Mouse (Mus musculus) large intestine, adult 2 months (tissue): ENCODE data around the gene Cacna2d4. TPM values are rescaled to one million over a fixed set of nuclear protein-coding genes. Genes with fewer than 3 reads are reported as not detected.
"Not testable (repeated sequence)": the region's sequence is repeated elsewhere in the genome, so short reads cannot be mapped to it uniquely, and the experiment has no call there.

ENCODE experiments used
- DNase-seq: peaks from one replicate; pipeline ENCODE4 v3.0.0-alpha.2; 2012; ENCODE audit warnings: low read depth, low spot score
- WGBS: fragments of 180-500 bp; shearing (Covaris S2); methylation state at CpG from one replicate; pipeline ENCODE4 v1.1.7; 2018; 5-methylcytosine and 5-hydroxymethylcytosine counted together
- polyA plus RNA-seq: library from polyadenylated mRNA; depleted of rRNA; stranded (reverse); fragments of >200 nt; gene quantifications from 2 replicates; pipeline ENCODE4 v1.2.3, GENCODE M21; 2012; rRNA removed

Cacna2d4 gene
- 0.37 and 0.89 TPM in 2 replicates for polyA plus RNA-seq

DNA sequence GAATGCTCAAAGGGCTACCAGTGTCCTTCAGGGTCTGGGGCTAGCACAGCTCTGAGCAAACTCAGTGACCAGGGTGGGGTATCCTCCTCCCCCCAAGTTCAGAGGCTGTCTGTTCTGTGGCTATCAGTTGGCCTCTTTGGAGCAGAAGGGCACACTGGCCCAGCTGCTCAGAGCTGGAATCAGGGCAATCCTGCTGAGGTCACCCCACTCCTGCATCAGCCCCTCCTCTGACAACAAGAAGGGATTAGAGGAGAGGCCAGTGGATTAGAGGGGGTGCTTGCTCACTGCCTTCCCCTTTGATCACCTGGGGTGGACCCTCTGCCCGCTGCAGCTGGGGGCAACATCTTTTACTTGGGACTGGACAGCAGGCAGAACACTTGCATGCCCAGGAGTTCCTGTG is at the start of gene Cacna2d4:
Gene Cacna2d4, plus strand, starts transcription at position 286 of the 400 bp plus-strand sequence.
- 58% methylated on average over 1 of the region's 1 CpGs for WGBS
- no peak for DNase-seq

- WGBS, result 77% methylated on average over 8 of the region's 8 CpGs
- DNase-seq, result no peak
These were observed 49.7 kb upstream of the Cacna2d4 start for GRCm38 (mm10) chr6:119186658-119187057.

DNA sequence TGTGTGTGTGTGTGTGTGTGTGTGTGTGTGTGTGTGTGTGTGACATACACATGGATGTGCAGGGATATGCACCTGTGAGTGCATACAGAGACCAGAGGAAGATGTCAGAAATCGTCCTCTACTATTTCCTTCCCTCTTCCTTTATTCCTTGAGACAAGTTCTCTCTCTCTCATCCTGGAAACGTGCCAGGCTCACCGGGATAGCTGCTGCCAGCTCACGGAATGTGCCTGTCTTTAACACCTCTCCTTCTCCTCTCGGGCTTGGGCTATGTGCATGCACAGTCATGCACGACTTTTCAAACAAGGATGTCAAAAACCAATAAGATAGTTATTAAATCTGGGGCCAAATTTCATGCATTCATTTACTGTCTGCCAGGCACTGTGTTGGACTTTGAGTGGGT is 48.7 kb upstream of the Cacna2d4 start:
- 59% methylated on average over 6 of the region's 6 CpGs for WGBS
- DNase-seq, result no peak

DNA sequence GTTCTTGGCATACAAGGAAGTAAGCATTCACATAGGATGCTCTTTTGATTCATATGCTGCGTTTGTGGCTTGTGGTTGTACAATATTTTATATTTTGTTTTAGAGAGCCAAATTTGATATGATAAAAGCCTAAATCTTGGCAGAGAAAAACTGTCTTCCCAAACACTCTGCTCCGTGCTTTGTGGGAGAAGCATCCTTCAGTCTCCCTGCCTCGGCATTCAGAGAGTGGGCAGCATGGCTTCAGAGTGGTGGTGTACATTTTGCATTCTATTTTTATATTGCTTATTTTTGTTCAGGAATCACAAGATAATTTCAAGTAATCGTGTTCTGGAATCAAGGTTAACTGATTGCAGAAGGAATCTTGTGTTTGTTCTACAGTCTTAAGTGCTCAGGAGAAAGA is 44.8 kb upstream of the Cacna2d4 start:
- WGBS, result 89% methylated on average over 4 of the region's 4 CpGs
- no peak for DNase-seq

DNA sequence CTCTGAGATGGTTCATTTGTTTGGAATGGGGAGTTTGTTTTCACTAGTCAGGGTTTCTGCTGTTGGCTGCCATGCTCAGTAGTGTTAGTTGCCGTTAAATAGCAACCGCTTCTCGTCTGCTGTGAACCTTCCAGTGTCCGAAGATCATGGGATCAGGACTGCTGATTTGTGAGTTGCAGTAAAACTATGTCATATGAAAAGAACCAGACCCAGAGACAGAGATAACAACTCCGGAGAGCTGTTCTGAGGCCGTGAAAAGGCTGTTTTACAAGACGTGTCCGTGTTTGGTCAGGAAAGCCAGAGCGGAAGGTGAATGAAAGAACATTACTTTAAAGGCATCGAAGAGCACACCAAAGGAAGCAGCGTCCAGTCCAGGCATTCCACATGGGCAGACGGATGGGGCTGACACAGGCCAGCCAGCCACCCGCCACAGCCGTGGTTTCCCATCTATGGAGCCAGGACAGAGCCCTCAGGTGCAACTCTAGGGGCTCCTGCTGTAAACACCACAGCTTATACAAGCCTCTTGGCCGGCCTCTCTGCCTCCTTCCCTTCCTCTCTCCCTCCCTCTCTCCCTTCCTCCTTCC is 42.7 kb upstream of the Cacna2d4 start:
- 74% methylated on average over 15 of the region's 15 CpGs for WGBS
- no peak for DNase-seq

DNA sequence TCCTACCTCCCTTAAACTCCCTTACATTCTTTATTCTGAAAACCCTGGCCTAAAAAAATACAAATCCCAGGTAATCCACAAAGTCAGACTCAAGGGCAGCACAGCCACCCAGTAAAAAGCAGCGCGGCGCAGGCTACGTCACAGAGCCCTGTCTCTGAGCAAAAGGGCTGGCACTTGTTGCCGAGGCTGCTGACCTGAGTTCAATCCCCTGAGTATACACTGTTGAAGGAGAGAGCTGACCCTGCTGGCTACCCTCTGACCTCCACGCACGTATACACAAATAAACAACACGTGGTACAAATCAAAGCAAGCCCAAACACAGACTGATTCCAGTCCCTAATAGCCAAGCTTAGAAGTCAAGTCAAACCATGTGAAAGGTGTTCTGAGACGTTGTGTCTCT is 42.2 kb upstream of the Cacna2d4 start:
- no peak for DNase-seq
- 85% methylated on average over 9 of the region's 9 CpGs for WGBS

DNA sequence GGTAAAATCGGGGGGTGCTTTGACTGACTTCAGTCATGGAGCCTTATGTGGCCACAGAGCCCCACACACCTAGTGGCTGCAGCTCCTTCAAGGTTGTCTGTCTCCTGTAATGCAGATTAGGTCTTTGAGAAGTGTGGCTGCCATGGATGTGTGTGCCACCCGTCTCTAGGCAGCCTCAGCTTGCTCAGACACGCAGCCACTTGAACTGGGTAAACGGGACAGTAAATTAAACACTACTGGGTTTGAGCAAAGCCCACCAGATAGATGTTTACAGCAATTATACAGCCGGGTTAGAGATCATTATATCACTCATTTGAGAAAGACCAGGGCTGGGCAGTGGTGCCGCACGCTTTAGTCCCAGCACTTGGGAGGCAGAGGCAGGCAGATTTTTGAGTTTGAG is 41.7 kb upstream of the Cacna2d4 start:
- DNase-seq, result no peak
- 78% methylated on average over 7 of the region's 7 CpGs for WGBS

DNA sequence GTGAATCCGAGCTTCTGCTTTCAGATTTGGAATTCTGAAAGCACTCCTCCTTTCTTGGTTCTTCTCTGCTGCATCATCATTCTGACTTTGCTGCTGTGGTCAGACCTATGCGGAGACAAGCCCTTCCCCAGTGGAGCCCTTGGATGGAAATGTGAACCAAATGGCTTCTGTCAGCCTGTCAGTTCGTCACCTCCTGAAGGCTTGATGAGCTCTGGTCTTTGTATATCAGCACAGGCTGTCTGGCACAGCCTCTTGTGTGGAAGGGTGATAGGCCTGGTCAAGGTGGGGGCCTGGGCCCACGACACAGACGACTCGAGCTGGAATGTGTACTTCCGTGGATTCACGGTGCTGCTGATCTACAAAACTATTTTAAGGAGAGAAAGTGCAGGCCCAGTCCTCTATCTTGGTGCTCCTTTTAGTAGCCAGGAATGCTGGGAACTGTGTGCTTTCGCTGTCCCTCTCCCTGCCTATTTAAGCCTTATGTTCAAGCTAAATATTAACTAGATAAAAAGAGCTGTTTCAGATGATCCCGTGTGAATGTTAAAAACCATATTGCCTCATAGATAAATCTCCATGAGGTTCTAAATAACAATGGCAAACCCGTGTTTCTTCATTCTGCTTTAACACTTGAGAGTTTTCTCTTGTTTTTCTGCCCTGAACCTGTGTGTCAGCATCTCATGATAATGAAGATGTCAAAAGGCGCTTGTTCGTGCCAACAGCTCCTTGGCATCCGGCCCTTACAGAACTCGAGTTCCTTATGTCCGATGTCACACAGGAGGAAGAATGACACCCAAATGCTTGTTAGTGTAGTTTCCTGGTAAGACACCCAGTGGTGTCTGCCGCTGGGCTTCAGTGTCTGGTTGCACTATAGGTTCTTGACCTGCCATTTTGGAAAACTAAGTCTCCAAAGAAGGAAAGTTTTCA is 39.7 kb upstream of the Cacna2d4 start, which contains the start of gene Cacna1c:
Gene Cacna1c, minus strand, starts transcription at position 37 of the 924 bp plus-strand sequence.
- DNase-seq, result no peak
- 35% methylated on average over 17 of the region's 17 CpGs for WGBS

DNA sequence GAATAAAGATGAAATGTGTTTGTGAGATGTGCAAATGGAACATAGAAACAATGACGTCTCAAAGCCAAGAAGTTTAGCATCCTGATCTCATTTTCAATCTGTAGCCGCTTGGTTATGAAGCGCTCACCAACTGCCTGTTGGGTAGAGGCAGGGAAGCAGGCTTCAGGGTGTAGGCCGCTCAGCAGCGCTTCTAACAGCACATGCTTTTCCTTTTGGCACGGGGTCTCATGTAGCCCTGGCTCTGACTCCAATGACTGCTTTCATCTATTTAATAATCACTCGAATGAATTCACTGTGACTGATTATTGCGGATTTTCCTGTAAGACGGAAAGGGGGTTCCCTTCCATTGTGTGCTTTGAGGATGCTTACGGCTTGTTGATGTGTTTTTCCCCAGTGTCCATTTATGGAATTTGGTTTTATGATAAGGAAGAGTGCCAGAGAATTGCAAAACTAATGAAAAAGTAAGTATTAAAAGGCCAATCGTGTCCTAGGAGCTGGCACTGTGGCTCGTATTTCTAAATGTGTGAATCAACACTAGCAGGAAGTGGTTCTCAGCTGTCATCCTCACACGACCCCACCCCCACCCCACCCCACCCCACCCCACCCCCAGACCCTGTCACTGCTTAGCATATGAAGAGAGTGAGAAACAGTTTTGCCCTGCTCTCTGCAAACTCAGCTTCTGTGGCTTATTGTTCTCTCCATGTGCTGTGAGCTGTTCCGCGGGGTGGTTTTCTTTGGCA is 37.6 kb upstream of the Cacna2d4 start:
- WGBS, result 69% methylated on average over 15 of the region's 15 CpGs

GRCm38 (mm10) chr6:119199274-119199879 is 36.9 kb upstream of the Cacna2d4 start:
- WGBS, result 70% methylated on average over 8 of the region's 8 CpGs
- no peak for DNase-seq

More for the DNA sequence above, 37.6 kb upstream of the Cacna2d4 start:
- no peak for DNase-seq

GRCm38 (mm10) chr6:119200362-119200761 is 36.0 kb upstream of the Cacna2d4 start:
- DNase-seq, result peak; percentile 52
- 44% methylated on average over 5 of the region's 5 CpGs for WGBS

- WGBS, result 87% methylated on average over 4 of the region's 4 CpGs
- DNase-seq, result no peak
These were observed 34.8 kb upstream of the Cacna2d4 start for GRCm38 (mm10) chr6:119201575-119201974.

DNA sequence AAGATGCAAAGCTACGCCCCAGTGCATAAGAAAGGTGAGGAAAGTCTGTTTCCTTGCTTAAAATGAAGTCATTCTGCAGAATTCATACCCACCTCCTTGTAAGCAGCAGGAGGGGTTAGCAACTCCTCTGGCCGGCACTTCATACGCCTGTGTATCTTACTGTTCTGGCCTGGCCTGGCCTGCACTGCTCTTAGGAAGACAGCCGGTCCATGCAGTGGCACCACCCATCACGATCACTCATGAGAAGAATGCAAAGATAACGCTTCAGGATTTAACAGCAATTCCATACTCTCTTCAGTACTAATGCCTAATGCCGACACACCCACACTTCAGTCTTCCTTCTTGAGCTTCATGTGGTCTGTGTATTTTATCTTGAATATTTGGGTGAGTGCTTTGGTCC is 32.0 kb upstream of the Cacna2d4 start:
- 93% methylated on average over 7 of the region's 7 CpGs for WGBS
- DNase-seq, result no peak

GRCm38 (mm10) chr6:119204915-119205314 is 31.4 kb upstream of the Cacna2d4 start:
- 87% methylated on average over 3 of the region's 3 CpGs for WGBS
- no peak for DNase-seq

- 90% methylated on average over 7 of the region's 7 CpGs for WGBS
- DNase-seq, result not testable (repeated sequence)
These were observed 30.3 kb upstream of the Cacna2d4 start for GRCm38 (mm10) chr6:119206006-119206405.

GRCm38 (mm10) chr6:119213375-119213774 is 23.0 kb upstream of the Cacna2d4 start:
- WGBS, result 90% methylated on average over 5 of the region's 5 CpGs
- no peak for DNase-seq

- 76% methylated on average over 6 of the region's 6 CpGs for WGBS
These were observed 22.1 kb upstream of the Cacna2d4 start for GRCm38 (mm10) chr6:119214190-119214589.

GRCm38 (mm10) chr6:119215040-119215613 is 21.2 kb upstream of the Cacna2d4 start:
- WGBS, result 89% methylated on average over 10 of the region's 10 CpGs
- no peak for DNase-seq

More at GRCm38 (mm10) chr6:119214190-119214589, 22.1 kb upstream of the Cacna2d4 start:
- DNase-seq, result no peak

DNA sequence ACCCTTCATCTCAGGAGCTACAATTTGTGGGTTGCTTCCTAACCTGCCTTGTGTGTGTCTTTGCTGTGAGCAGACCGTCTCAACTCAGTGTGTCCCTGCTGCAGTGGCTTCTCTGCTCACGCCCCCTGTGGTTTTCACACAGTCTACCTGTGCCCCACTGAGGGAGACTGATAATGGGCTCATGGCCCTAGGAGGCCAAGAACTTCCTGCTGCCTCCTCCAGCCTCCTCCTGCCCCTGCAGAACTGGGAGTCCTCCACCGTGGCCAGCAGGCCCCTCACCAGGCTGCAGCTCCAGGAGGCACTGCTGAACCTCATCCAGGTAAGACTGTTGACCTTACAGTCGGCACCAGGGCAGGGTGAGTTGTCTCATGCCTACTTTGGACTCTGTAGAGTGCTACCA is 18.7 kb upstream of the Cacna2d4 start:
- no peak for DNase-seq
- 67% methylated on average over 4 of the region's 4 CpGs for WGBS
